Mouse (Mus musculus): ENCODE measurements around the gene Gm43738. TPM values are rescaled to one million over a fixed set of nuclear protein-coding genes. Genes with fewer than 3 reads are reported as not detected.

The Gm43738 gene
- total RNA-seq (2014; rRNA removed; ENCODE audit: low replicate concordance) (not detected in 2 replicates), polyA plus RNA-seq (2015; fragmentation: Nextera tagmentation; extraction: Ambion mirVana) (not detected in 2 replicates)

GRCm38 (mm10) chr3:89100811-89101210, at the start of gene Gm43738:
TSS of gene Gm43738 (minus strand) at chr3:89101099.
- Histone ChIP-seq H3K4me3 (ENCODE audit: low read depth, low read length) (peak within 1 kb of the TSS; percentile 74), H3K27ac (ENCODE audit: low read depth) (no peak within 1 kb of the TSS), H3K36me3 (replicated peaks; ENCODE audit: control insufficient read depth, insufficient read depth, low read length) (peaks cover 11% of the 10 kb centered on the region), H3K4me1 (ENCODE audit: control insufficient read depth, insufficient read depth) (peaks cover 9% of the 10 kb centered on the region), H3K4me2 (ENCODE audit: low read depth, low read length) (peak within 1 kb of the TSS; percentile 83), H3K27me3 (ENCODE audit: control insufficient read depth, insufficient read depth, low read length) (no peaks in the 10 kb centered on the region), H3K9ac (replicated peaks; ENCODE audit: low read depth, low read length) (peak within 1 kb of the TSS; percentile 43), H3K9me3 (replicated peaks; ENCODE audit: control insufficient read depth, low read length) (no peaks in the 10 kb centered on the region)
- no peak for ATAC-seq (ENCODE audit: insufficient read depth, low read depth)
- WGBS: 37% methylated on average over 7 of the region's 7 CpGs
- no peak for TF ChIP-seq EP300 (IDR thresholded peaks at IDR 0.05; ENCODE audit: low read depth)
- no peak for TF ChIP-seq CTCF (IDR thresholded peaks at IDR 0.05; ENCODE audit: low read depth)
- no peak for DNase-seq (ENCODE audit: low spot score)

- Histone ChIP-seq H3K27me3 (ENCODE audit: control insufficient read depth, insufficient read depth, low read length) (peaks cover 57% of the 10 kb centered on the region), H3K9ac (replicated peaks; ENCODE audit: low read depth, low read length) (no peak overlapping the region), H3K27ac (ENCODE audit: low read depth) (no peak overlapping the region), H3K4me3 (ENCODE audit: low read depth, low read length) (no peak overlapping the region), H3K4me1 (ENCODE audit: control insufficient read depth, insufficient read depth) (no peaks in the 10 kb centered on the region), H3K36me3 (replicated peaks; ENCODE audit: control insufficient read depth, insufficient read depth, low read length) (no peaks in the 10 kb centered on the region), H3K9me3 (replicated peaks; ENCODE audit: control insufficient read depth, low read length) (no peaks in the 10 kb centered on the region), H3K4me2 (ENCODE audit: low read depth, low read length) (no peak overlapping the region)
- no peak for ATAC-seq (ENCODE audit: insufficient read depth, low read depth)
- DNase-seq (ENCODE audit: low spot score): no peak
- no peak for TF ChIP-seq EP300 (IDR thresholded peaks at IDR 0.05; ENCODE audit: low read depth)
- 79% methylated on average over 14 of the region's 14 CpGs for WGBS
These were observed 47.7 kb upstream of the Gm43738 start for GRCm38 (mm10) chr3:89148567-89148966.

GRCm38 (mm10) chr3:89147979-89148311, 47.0 kb upstream of the Gm43738 start:
- Histone ChIP-seq H3K4me2 (ENCODE audit: low read depth, low read length) (peak overlapping the region; percentile 24), H3K27ac (ENCODE audit: low read depth) (no peak overlapping the region), H3K4me1 (ENCODE audit: control insufficient read depth, insufficient read depth) (no peaks in the 10 kb centered on the region), H3K27me3 (ENCODE audit: control insufficient read depth, insufficient read depth, low read length) (peaks cover 57% of the 10 kb centered on the region), H3K4me3 (ENCODE audit: low read depth, low read length) (no peak overlapping the region), H3K36me3 (replicated peaks; ENCODE audit: control insufficient read depth, insufficient read depth, low read length) (no peaks in the 10 kb centered on the region), H3K9me3 (replicated peaks; ENCODE audit: control insufficient read depth, low read length) (no peaks in the 10 kb centered on the region), H3K9ac (replicated peaks; ENCODE audit: low read depth, low read length) (no peak overlapping the region)
- WGBS: 6% methylated on average over 15 of the region's 15 CpGs
- DNase-seq (ENCODE audit: low spot score) (no peak), ATAC-seq (ENCODE audit: insufficient read depth, low read depth) (no peak)
- no peak for TF ChIP-seq EP300 (IDR thresholded peaks at IDR 0.05; ENCODE audit: low read depth)
- TF ChIP-seq CTCF (IDR thresholded peaks at IDR 0.05; ENCODE audit: low read depth): no peak

GRCm38 (mm10) chr3:89147101-89147978, 46.4 kb upstream of the Gm43738 start:
- Histone ChIP-seq H3K4me1 (ENCODE audit: control insufficient read depth, insufficient read depth) (no peaks in the 10 kb centered on the region), H3K36me3 (replicated peaks; ENCODE audit: control insufficient read depth, insufficient read depth, low read length) (no peaks in the 10 kb centered on the region), H3K4me2 (ENCODE audit: low read depth, low read length) (peak overlapping the region; percentile 24; the same call in 1 of the 2 replicates), H3K27me3 (ENCODE audit: control insufficient read depth, insufficient read depth, low read length) (peaks cover 52% of the 10 kb centered on the region), H3K9me3 (replicated peaks; ENCODE audit: control insufficient read depth, low read length) (no peaks in the 10 kb centered on the region), H3K4me3 (ENCODE audit: low read depth, low read length) (no peak overlapping the region), H3K27ac (ENCODE audit: low read depth) (no peak overlapping the region), H3K9ac (replicated peaks; ENCODE audit: low read depth, low read length) (no peak overlapping the region)
- DNase-seq (ENCODE audit: low spot score): no peak
- ATAC-seq (ENCODE audit: insufficient read depth, low read depth): no peak
- TF ChIP-seq EP300 (IDR thresholded peaks at IDR 0.05; ENCODE audit: low read depth) (no peak), CTCF (IDR thresholded peaks at IDR 0.05; ENCODE audit: low read depth) (no peak)
- 18% methylated on average over 26 of the region's 26 CpGs for WGBS

GRCm38 (mm10) chr3:89145566-89145965, 44.7 kb upstream of the Gm43738 start:
- H3K9me3 ChIP-seq (replicated peaks; ENCODE audit: control insufficient read depth, low read length): no peaks in the 10 kb centered on the region
- no peaks in the 10 kb centered on the region for H3K4me1 ChIP-seq (ENCODE audit: control insufficient read depth, insufficient read depth)
- H3K27ac ChIP-seq (ENCODE audit: low read depth): no peak overlapping the region
- TF ChIP-seq CTCF (IDR thresholded peaks at IDR 0.05; ENCODE audit: low read depth): no peak
- TF ChIP-seq EP300 (IDR thresholded peaks at IDR 0.05; ENCODE audit: low read depth): no peak
- 56% methylated on average over 8 of the region's 8 CpGs for WGBS
- no peak for ATAC-seq (ENCODE audit: insufficient read depth, low read depth)
- peaks cover 45% of the 10 kb centered on the region for H3K27me3 ChIP-seq (ENCODE audit: control insufficient read depth, insufficient read depth, low read length)
- no peaks in the 10 kb centered on the region for H3K36me3 ChIP-seq (replicated peaks; ENCODE audit: control insufficient read depth, insufficient read depth, low read length)
- H3K4me3 ChIP-seq (ENCODE audit: low read depth, low read length): no peak overlapping the region
- H3K9ac ChIP-seq (replicated peaks; ENCODE audit: low read depth, low read length): no peak overlapping the region
- no peak for DNase-seq (ENCODE audit: low spot score)
- no peak overlapping the region for H3K4me2 ChIP-seq (ENCODE audit: low read depth, low read length)

Measured in heart, postnatal 0 days (tissue).